Mouse (Mus musculus) urinary bladder, postnatal 10 days (tissue): ENCODE results near the gene Sec1.

Experiments used
- DNase-seq: peaks from one replicate; pipeline ENCODE4 v3.0.0; 2022; ENCODE audit warnings: low spot score

Sec1 gene

GRCm38 (mm10) chr7:45693921-45694591, at the start of gene Sec1:
Gene Sec1, minus strand, starts transcription at chr7:45694402.
- DNase-seq = no peak

- DNase-seq = no peak
Observed at GRCm38 (mm10) chr7:45742338-45742737, 48.1 kb upstream of the Sec1 start.

GRCm38 (mm10) chr7:45741777-45742176, 47.6 kb upstream of the Sec1 start:
- DNase-seq = no peak

- DNase-seq = no peak
Observed at GRCm38 (mm10) chr7:45741308-45741707, 47.1 kb upstream of the Sec1 start.

- no peak for DNase-seq
Observed at GRCm38 (mm10) chr7:45739820-45740219, 45.6 kb upstream of the Sec1 start.

- DNase-seq = no peak
Observed at GRCm38 (mm10) chr7:45739162-45739763, 45.1 kb upstream of the Sec1 start.

GRCm38 (mm10) chr7:45733477-45733876, 39.3 kb upstream of the Sec1 start:
- DNase-seq = no peak

- DNase-seq = no peak
Observed at GRCm38 (mm10) chr7:45730727-45731431, 36.7 kb upstream of the Sec1 start.

- no peak for DNase-seq
Observed at GRCm38 (mm10) chr7:45727625-45728024, 33.4 kb upstream of the Sec1 start.

- DNase-seq = no peak
Observed at GRCm38 (mm10) chr7:45726419-45726818, 32.2 kb upstream of the Sec1 start.

GRCm38 (mm10) chr7:45725713-45726112, 31.5 kb upstream of the Sec1 start, which contains the start of gene Spaca4:
Gene Spaca4, minus strand, starts transcription at chr7:45725813.
- DNase-seq = no peak

GRCm38 (mm10) chr7:45725151-45725550, 30.9 kb upstream of the Sec1 start:
- no peak for DNase-seq

- DNase-seq = no peak
Observed at GRCm38 (mm10) chr7:45723781-45724180, 29.6 kb upstream of the Sec1 start.

- no peak for DNase-seq
Observed at GRCm38 (mm10) chr7:45723301-45723700, 29.1 kb upstream of the Sec1 start.

- no peak for DNase-seq
Observed at GRCm38 (mm10) chr7:45722348-45722713, 28.1 kb upstream of the Sec1 start.

- no peak for DNase-seq
Observed at GRCm38 (mm10) chr7:45721642-45722347, 27.6 kb upstream of the Sec1 start.

- DNase-seq = no peak
Observed at GRCm38 (mm10) chr7:45721234-45721571, 27.0 kb upstream of the Sec1 start.

- DNase-seq = peak; percentile 9
Observed at GRCm38 (mm10) chr7:45720413-45721233, 26.4 kb upstream of the Sec1 start, which contains the start of gene Fam83e. Gene Fam83e, plus strand, starts transcription at chr7:45721212.

GRCm38 (mm10) chr7:45719738-45720412, 25.7 kb upstream of the Sec1 start:
- DNase-seq = no peak

- no peak for DNase-seq
Observed at GRCm38 (mm10) chr7:45719180-45719579, 25.0 kb upstream of the Sec1 start.

GRCm38 (mm10) chr7:45718331-45718730, 24.1 kb upstream of the Sec1 start:
- peak; percentile 9 for DNase-seq
